Mouse (Mus musculus): ENCODE results near the gene Wdr86. TPM values are rescaled to one million over a fixed set of nuclear protein-coding genes. Genes with fewer than 3 reads are reported as not detected.
A peak's percentile ranks its signal among the peaks of the same experiment; 100 is the strongest.

The Wdr86 gene
- total RNA-seq, 1 experiment: 2.5 TPM

- Histone ChIP-seq H3K4me1 (ENCODE audit: control insufficient read depth in 2 of 2, insufficient read depth in 2 of 2, low read length in 2 of 2, poor library complexity in 1 of 2) (no peaks in the 10 kb centered on the region; a peak in 1 of 4 replicates), H3K27ac (ENCODE audit: insufficient read depth, low read depth, low read length, poor library complexity, severe bottlenecking) (no peak overlapping the region), H3K9me3 (ENCODE audit: control insufficient read depth, insufficient read depth, low read depth, low read length) (no peaks in the 10 kb centered on the region), H3K36me3 (ENCODE audit: control insufficient read depth, insufficient read depth, low read length, poor library complexity, severe bottlenecking) (peaks cover 15% of the 10 kb centered on the region; the same call in 1 of the 2 replicates), H3K4me3 (ENCODE audit: insufficient read depth in 1 of 2, low read depth in 1 of 2, low read length in 2 of 2, poor library complexity in 1 of 2, severe bottlenecking in 1 of 2) (no peak overlapping the region), H3K9ac (ENCODE audit: insufficient read depth, low read depth, low read length, poor library complexity, severe bottlenecking) (no peak overlapping the region)
- in situ Hi-C loops (cut with MboI; ENCODE audit: low sequenced_read_pairs in 2 of 2, unreplicated experiment in 2 of 2): no loop called here
- DNase-seq (ENCODE audit: low read depth, low spot score): no peak
- TF ChIP-seq ZC3H11A (IDR thresholded peaks at IDR 0.05; ENCODE audit: borderline replicate concordance, low read depth, low read length) (no peak), CHD2 (IDR thresholded peaks at IDR 0.05; ENCODE audit: low read depth, low read length) (no peak), HCFC1 (IDR thresholded peaks at IDR 0.05; ENCODE audit: borderline replicate concordance, insufficient read depth, low read length) (no peak), ZNF384 (IDR thresholded peaks at IDR 0.05; ENCODE audit: low read depth, low read length) (no peak), MAFK (IDR thresholded peaks at IDR 0.05; ENCODE audit: insufficient read depth, low read depth, low read length) (no peak)
Observed at GRCm38 (mm10) chr5:24713987-24714386, 16.5 kb downstream of the Wdr86 start.

GRCm38 (mm10) chr5:24713199-24713598, 17.3 kb downstream of the Wdr86 start:
- in situ Hi-C loops (cut with MboI; ENCODE audit: low sequenced_read_pairs in 2 of 2, unreplicated experiment in 2 of 2): no loop called here
- no peak for TF ChIP-seq MAFK (IDR thresholded peaks at IDR 0.05; ENCODE audit: insufficient read depth, low read depth, low read length)
- no peak for TF ChIP-seq ZC3H11A (IDR thresholded peaks at IDR 0.05; ENCODE audit: borderline replicate concordance, low read depth, low read length)
- no peak for TF ChIP-seq CHD2 (IDR thresholded peaks at IDR 0.05; ENCODE audit: low read depth, low read length)
- TF ChIP-seq ZNF384 (IDR thresholded peaks at IDR 0.05; ENCODE audit: low read depth, low read length): no peak
- TF ChIP-seq HCFC1 (IDR thresholded peaks at IDR 0.05; ENCODE audit: borderline replicate concordance, insufficient read depth, low read length): no peak
- Histone ChIP-seq H3K4me3 (ENCODE audit: insufficient read depth in 1 of 2, low read depth in 1 of 2, low read length in 2 of 2, poor library complexity in 1 of 2, severe bottlenecking in 1 of 2) (no peak overlapping the region), H3K36me3 (ENCODE audit: control insufficient read depth, insufficient read depth, low read length, poor library complexity, severe bottlenecking) (peaks cover 23% of the 10 kb centered on the region; the same call in 1 of the 2 replicates), H3K4me1 (ENCODE audit: control insufficient read depth in 2 of 2, insufficient read depth in 2 of 2, low read length in 2 of 2, poor library complexity in 1 of 2) (no peaks in the 10 kb centered on the region; a peak in 1 of 4 replicates), H3K27ac (ENCODE audit: insufficient read depth, low read depth, low read length, poor library complexity, severe bottlenecking) (no peak overlapping the region), H3K9me3 (ENCODE audit: control insufficient read depth, insufficient read depth, low read depth, low read length) (no peaks in the 10 kb centered on the region), H3K9ac (ENCODE audit: insufficient read depth, low read depth, low read length, poor library complexity, severe bottlenecking) (no peak overlapping the region)
- no peak for DNase-seq (ENCODE audit: low read depth, low spot score)

- in situ Hi-C loops (cut with MboI; ENCODE audit: low sequenced_read_pairs in 2 of 2, unreplicated experiment in 2 of 2): no loop called here
- TF ChIP-seq ZC3H11A (IDR thresholded peaks at IDR 0.05; ENCODE audit: borderline replicate concordance, low read depth, low read length) (no peak), MAFK (IDR thresholded peaks at IDR 0.05; ENCODE audit: insufficient read depth, low read depth, low read length) (no peak), ZNF384 (IDR thresholded peaks at IDR 0.05; ENCODE audit: low read depth, low read length) (0 out of 2 replicates have a peak, but pooled peaks have one; percentile 16), CHD2 (IDR thresholded peaks at IDR 0.05; ENCODE audit: low read depth, low read length) (no peak), HCFC1 (IDR thresholded peaks at IDR 0.05; ENCODE audit: borderline replicate concordance, insufficient read depth, low read length) (no peak)
- no peak overlapping the region for H3K27ac ChIP-seq (ENCODE audit: insufficient read depth, low read depth, low read length, poor library complexity, severe bottlenecking)
- peaks cover 0 to 4% of the 10 kb centered on the region in 2 experiments; a peak in 2 of 4 replicates for H3K4me1 ChIP-seq (ENCODE audit: control insufficient read depth in 2 of 2, insufficient read depth in 2 of 2, low read length in 2 of 2, poor library complexity in 1 of 2)
- DNase-seq (ENCODE audit: low read depth, low spot score): no peak
- H3K36me3 ChIP-seq (ENCODE audit: control insufficient read depth, insufficient read depth, low read length, poor library complexity, severe bottlenecking): peaks cover 28% of the 10 kb centered on the region
- no peak overlapping the region for H3K4me3 ChIP-seq (ENCODE audit: insufficient read depth in 1 of 2, low read depth in 1 of 2, low read length in 2 of 2, poor library complexity in 1 of 2, severe bottlenecking in 1 of 2)
- no peak overlapping the region for H3K9ac ChIP-seq (ENCODE audit: insufficient read depth, low read depth, low read length, poor library complexity, severe bottlenecking)
- no peaks in the 10 kb centered on the region for H3K9me3 ChIP-seq (ENCODE audit: control insufficient read depth, insufficient read depth, low read depth, low read length)
Observed at GRCm38 (mm10) chr5:24711615-24712014, 18.9 kb downstream of the Wdr86 start.

- H3K9me3 ChIP-seq (ENCODE audit: control insufficient read depth, insufficient read depth, low read depth, low read length): no peaks in the 10 kb centered on the region
- no peak overlapping the region for H3K9ac ChIP-seq (ENCODE audit: insufficient read depth, low read depth, low read length, poor library complexity, severe bottlenecking)
- TF ChIP-seq MAFK (IDR thresholded peaks at IDR 0.05; ENCODE audit: insufficient read depth, low read depth, low read length) (no peak), CHD2 (IDR thresholded peaks at IDR 0.05; ENCODE audit: low read depth, low read length) (no peak), HCFC1 (IDR thresholded peaks at IDR 0.05; ENCODE audit: borderline replicate concordance, insufficient read depth, low read length) (no peak), ZC3H11A (IDR thresholded peaks at IDR 0.05; ENCODE audit: borderline replicate concordance, low read depth, low read length) (no peak), ZNF384 (IDR thresholded peaks at IDR 0.05; ENCODE audit: low read depth, low read length) (no peak)
- no peak overlapping the region for H3K27ac ChIP-seq (ENCODE audit: insufficient read depth, low read depth, low read length, poor library complexity, severe bottlenecking)
- no peak for DNase-seq (ENCODE audit: low read depth, low spot score)
- in situ Hi-C loops (cut with MboI; ENCODE audit: low sequenced_read_pairs in 2 of 2, unreplicated experiment in 2 of 2): no loop called here
- H3K4me1 ChIP-seq (ENCODE audit: control insufficient read depth in 2 of 2, insufficient read depth in 2 of 2, low read length in 2 of 2, poor library complexity in 1 of 2): peaks cover 0 to 4% of the 10 kb centered on the region in 2 experiments; a peak in 2 of 4 replicates
- H3K36me3 ChIP-seq (ENCODE audit: control insufficient read depth, insufficient read depth, low read length, poor library complexity, severe bottlenecking): peaks cover 35% of the 10 kb centered on the region
- H3K4me3 ChIP-seq (ENCODE audit: insufficient read depth in 1 of 2, low read depth in 1 of 2, low read length in 2 of 2, poor library complexity in 1 of 2, severe bottlenecking in 1 of 2): no peak overlapping the region
Observed at GRCm38 (mm10) chr5:24709962-24710361, 20.6 kb downstream of the Wdr86 start.
